Mouse (Mus musculus): ENCODE data around the gene Zfp14. TPM values are rescaled to one million over a fixed set of nuclear protein-coding genes. Genes with fewer than 3 reads are reported as not detected.

Gene Zfp14
- total RNA-seq, 1 experiment from 2014 or later = 2.0 TPM

- DNase-seq = no peak
These were observed 22.6 kb downstream of the Zfp14 start for GRCm38 (mm10) chr7:30028572-30028971.

DNA sequence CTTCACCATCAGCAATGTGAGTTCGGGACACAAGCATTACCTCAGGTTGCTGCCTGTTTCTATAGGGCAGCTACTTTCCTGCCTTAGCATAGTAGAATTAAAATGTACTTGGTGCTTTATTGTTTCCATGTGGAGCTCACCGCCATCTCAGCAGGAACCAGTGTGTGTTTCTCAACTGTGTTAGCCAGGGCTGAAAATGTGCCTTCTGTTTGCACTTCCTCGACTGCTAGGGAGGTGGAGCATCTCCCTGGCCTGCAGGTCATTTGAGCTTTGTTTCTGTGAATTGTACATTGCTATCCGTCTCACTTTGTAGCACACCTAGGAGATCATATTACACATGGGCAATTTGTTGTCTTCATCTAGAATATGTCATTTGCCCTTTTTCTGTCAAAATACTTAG, 23.8 kb downstream of the Zfp14 start:
- no peak for DNase-seq

- no peak for DNase-seq
These were observed 25.8 kb downstream of the Zfp14 start for GRCm38 (mm10) chr7:30025358-30025757.

- no peak for DNase-seq
These were observed 27.4 kb downstream of the Zfp14 start for GRCm38 (mm10) chr7:30023800-30024199.

DNA sequence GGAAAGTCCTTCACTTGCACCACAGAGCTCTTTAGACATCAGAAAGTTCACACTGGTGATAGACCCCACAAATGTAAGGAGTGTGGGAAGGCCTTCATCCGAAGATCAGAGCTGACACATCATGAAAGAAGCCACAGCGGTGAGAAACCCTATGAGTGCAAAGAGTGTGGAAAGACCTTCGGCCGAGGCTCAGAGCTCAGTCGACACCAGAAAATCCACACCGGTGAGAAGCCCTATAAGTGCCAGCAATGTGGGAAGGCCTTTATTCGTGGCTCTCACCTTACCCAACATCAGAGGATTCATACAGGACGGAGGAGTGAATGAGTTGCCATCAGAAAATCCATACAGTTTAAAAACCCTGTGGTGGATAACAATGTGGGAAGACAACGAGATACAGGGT, 27.9 kb downstream of the Zfp14 start:
- no peak for DNase-seq

GRCm38 (mm10) chr7:30019543-30019942, 31.6 kb downstream of the Zfp14 start:
- DNase-seq = no peak

DNA sequence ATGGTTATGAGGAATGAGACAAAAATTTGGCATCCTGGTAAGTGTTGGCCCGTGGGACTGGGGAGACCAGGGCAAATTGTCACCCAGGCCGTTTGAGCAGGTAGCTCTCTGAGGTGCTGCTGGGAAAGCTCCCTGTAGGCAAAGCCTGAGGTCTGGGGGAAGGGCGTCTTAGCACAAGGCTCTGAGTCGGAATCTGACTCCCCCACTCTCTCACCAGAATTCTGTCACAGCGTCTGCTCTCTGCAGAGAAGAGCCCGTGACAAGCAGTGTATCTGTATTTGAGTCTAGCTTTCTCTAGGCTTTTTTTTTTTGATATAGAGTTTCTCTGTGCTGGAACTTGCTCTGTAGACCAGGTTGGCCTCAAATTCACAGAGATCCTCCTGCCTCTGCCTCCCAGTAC, 34.0 kb downstream of the Zfp14 start:
- DNase-seq = no peak

GRCm38 (mm10) chr7:30012956-30013363, 38.2 kb downstream of the Zfp14 start:
- DNase-seq = peak; percentile 57

- DNase-seq = no peak
These were observed 40.5 kb downstream of the Zfp14 start for GRCm38 (mm10) chr7:30010551-30011195.

GRCm38 (mm10) chr7:30009321-30010085, 41.7 kb downstream of the Zfp14 start:
- DNase-seq = no peak

GRCm38 (mm10) chr7:30008020-30008690, 43.0 kb downstream of the Zfp14 start:
- no peak for DNase-seq

GRCm38 (mm10) chr7:30007601-30008000, 43.6 kb downstream of the Zfp14 start:
- no peak for DNase-seq

GRCm38 (mm10) chr7:30000601-30001000, 50.6 kb downstream of the Zfp14 start:
- no peak for DNase-seq

DNA sequence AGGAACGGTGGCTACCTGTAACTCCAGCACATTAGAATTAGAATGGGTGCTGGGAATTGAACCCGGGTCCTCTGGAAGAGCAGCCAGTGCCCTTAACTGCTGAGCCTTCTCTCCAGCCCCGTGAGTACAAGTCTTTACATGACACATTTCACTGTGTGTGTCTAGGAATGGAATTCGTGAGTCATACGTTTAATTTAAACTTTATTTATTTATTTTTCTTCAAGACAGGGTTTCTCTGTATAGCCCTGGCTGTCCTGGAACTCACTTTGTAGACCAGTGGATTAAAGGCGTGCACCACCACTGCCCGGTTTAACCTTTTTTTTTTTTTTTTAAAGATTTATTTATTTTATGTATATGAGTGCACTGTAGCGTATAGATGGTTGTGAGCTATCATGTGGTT, 56.0 kb downstream of the Zfp14 start:
- DNase-seq = no peak

DNA sequence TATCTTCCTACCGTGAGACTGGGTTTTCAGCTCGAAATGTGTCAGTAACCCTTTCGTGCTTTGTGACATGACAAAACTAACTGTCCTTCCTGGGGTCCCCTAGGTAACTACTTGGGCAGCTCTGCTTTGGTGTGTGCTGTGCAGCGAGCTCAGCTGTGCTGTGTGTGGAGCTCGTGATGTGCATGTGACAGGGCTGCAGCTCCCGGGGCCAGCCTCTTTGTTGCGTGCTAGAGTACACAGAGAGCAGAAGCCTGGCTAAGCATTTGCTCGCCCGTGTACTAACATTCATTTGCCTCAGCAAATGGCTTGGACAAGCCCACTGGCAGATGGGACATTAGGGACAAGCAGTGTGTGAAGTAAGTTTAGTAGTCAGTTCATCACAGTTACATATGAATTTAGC, 57.8 kb downstream of the Zfp14 start:
- DNase-seq = no peak

- no peak for DNase-seq
These were observed 58.5 kb downstream of the Zfp14 start for GRCm38 (mm10) chr7:29992698-29993097.

GRCm38 (mm10) chr7:29989031-29989430, 62.1 kb downstream of the Zfp14 start:
- no peak for DNase-seq

GRCm38 (mm10) chr7:29987551-29987950, 63.6 kb downstream of the Zfp14 start:
- DNase-seq = no peak

Small RNAs within 50 kb of the gene (microRNA-seq; reads per million reads assigned to microRNA genes)
- 0 reads per million in 2 experiments for gene Gm23368

Other genes starting within 250 kb of the Zfp14 start
- 13.3 and 14.1 TPM in 2 replicates for gene Zfp790, start 235.3 kb downstream of the Zfp14 start, total RNA-seq (2021)
- 1.1 and 3.3 TPM in 2 replicates for gene Zfp940, start 197.7 kb downstream of the Zfp14 start, total RNA-seq (2021)
- 4.3 TPM in 2 replicates for gene Zfp420, start 191.4 kb downstream of the Zfp14 start, total RNA-seq (2021)
- 11.9 and 12.2 TPM in 2 replicates for gene Zfp27, start 144.8 kb downstream of the Zfp14 start, total RNA-seq (2021)
- 4.7 and 6.5 TPM in 2 replicates for gene Zfp383, start 143.2 kb downstream of the Zfp14 start, total RNA-seq (2021)
- gene Zfp74, start 97.3 kb downstream of the Zfp14 start, total RNA-seq (2021) = 10.1 and 12.4 TPM in 2 replicates
- 15.2 and 16.4 TPM in 2 replicates for gene Zfp568, start 67.4 kb downstream of the Zfp14 start, total RNA-seq (2021)
- 2.7 TPM in 1 of 2 replicates, not detected in the other for gene Zfp82, start 21.5 kb upstream of the Zfp14 start, total RNA-seq (2021)
- 0.45 and 1.4 TPM in 2 replicates for gene Gm26920, start 39.0 kb upstream of the Zfp14 start, total RNA-seq (2021)
- 1.6 and 2.5 TPM in 2 replicates for gene Zfp566, start 39.1 kb upstream of the Zfp14 start, total RNA-seq (2021)
- 36.9 and 45.6 TPM in 2 replicates for gene Zfp260, start 43.4 kb upstream of the Zfp14 start, total RNA-seq (2021)
- 3.9 and 5.7 TPM in 2 replicates for gene Zfp382, start 70.6 kb upstream of the Zfp14 start, total RNA-seq (2021)
- 57.8 and 63.1 TPM in 2 replicates for gene Zfp146, start 118.4 kb upstream of the Zfp14 start, total RNA-seq (2021)
- 1,359 and 1,375 TPM in 2 replicates for gene Cox7a1, start 132.8 kb upstream of the Zfp14 start, total RNA-seq (2021)
- gene Capns1, start 147.4 kb upstream of the Zfp14 start, total RNA-seq (2021) = 526 and 534 TPM in 2 replicates
- gene Polr2i, start 180.6 kb upstream of the Zfp14 start, total RNA-seq (2021) = 95.5 and 99.4 TPM in 2 replicates
- gene Tbcb, start 180.9 kb upstream of the Zfp14 start, total RNA-seq (2021) = 67.7 and 75.4 TPM in 2 replicates
- gene Ovol3, start 184.3 kb upstream of the Zfp14 start, total RNA-seq (2021) = not detected in 2 replicates
- 0.33 and 0.38 TPM in 2 replicates for gene Thap8, start 228.7 kb upstream of the Zfp14 start, total RNA-seq (2021)
- 12.3 and 15.0 TPM in 2 replicates for gene Wdr62, start 229.0 kb upstream of the Zfp14 start, total RNA-seq (2021)
- 26.9 and 44.7 TPM in 2 replicates for gene Clip3, start 240.3 kb upstream of the Zfp14 start, total RNA-seq (2021)

Data from adrenal gland, postnatal 14 days (tissue).